Mouse (Mus musculus) heart, adult 2 months (tissue): Measurements from ENCODE around the gene Syp.

Experiments used
- CTCF ChIP-seq: fragments of 200-600 bp; IDR thresholded peaks from 2 replicates; pipeline ENCODE4 v1.8.1; 2022; ENCODE audit warnings: antibody characterized with exemption, mild to moderate bottlenecking, moderate library complexity
- EP300 ChIP-seq: fragments of 200-500 bp; IDR thresholded peaks from 2 replicates; pipeline ENCODE4 v1.6.1; 2011; ENCODE audit warnings: low read depth, low read length, control low read depth; ENCODE audit not compliant: insufficient read depth
- POLR2A ChIP-seq: fragments of 200-500 bp; IDR thresholded peaks from 2 replicates; pipeline ENCODE4 v1.6.1; 2011; ENCODE audit warnings: mild to moderate bottlenecking, low read depth, low read length, control low read depth; ENCODE audit not compliant: insufficient read depth

DNA sequence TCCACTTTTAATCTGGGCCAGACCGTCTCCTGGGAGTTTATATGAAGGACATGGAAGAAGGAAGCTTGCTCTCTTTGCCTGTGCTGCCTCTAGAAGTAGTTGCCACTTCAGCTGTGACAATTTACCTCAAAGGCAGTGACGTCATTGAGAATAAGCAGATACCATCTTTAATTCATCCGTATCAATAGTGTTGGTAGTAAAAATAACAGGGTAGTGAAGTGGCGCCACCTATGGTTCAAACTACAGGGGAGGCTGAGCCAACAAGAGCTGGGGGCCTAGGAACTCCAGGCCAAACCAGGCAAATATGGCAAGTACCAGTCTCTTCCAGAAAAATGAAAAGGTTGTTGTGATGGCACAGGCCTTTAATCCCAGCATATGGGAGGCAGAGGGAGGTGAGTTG lies 54.6 kb downstream of the Syp start:
- TF ChIP-seq CTCF (peak; percentile 72), EP300 (no peak), POLR2A (no peak)
